Mouse (Mus musculus) left cerebral cortex, adult 8-10 months (tissue): ENCODE results near the gene Rps6ka3. TPM values are rescaled to one million over a fixed set of nuclear protein-coding genes. Genes with fewer than 3 reads are reported as not detected.

Source experiments
- DNase-seq, 2 experiments: peaks; one replicate each; pipeline ENCODE4 v3.0.0; 2022; ENCODE audit warnings: low spot score in 2 of 2
- total RNA-seq, 4 experiments: library from RNA; stranded (reverse); gene quantifications; 2 replicates each; pipeline ENCODE4 v1.2.4; 2022

Gene Rps6ka3
- 10 to 100 TPM; 38.0 to 63.0 (median 51.1) TPM for total RNA-seq

DNA sequence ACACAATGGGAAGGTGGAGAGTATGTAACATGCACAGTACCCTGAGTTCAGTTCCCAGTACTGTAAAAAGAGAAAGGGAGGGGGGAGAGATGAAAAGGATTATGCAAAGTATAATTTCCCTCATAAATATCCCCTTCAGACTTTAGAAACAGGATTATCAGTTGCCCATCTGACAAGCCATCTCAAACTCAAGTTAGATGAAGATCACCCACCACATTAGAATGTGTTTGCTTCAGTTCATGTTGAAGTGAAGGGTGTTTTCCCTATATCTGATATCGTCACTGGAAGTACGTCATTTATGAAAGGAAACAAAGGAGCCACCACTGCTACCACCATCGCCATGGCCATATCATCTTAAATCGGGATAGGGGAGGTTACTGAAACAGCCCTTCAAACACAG lies at the start of gene Rps6ka3:
Gene Rps6ka3, plus strand, starts transcription at position 301 of the 400 bp plus-strand sequence.
- DNase-seq: no peak

DNA sequence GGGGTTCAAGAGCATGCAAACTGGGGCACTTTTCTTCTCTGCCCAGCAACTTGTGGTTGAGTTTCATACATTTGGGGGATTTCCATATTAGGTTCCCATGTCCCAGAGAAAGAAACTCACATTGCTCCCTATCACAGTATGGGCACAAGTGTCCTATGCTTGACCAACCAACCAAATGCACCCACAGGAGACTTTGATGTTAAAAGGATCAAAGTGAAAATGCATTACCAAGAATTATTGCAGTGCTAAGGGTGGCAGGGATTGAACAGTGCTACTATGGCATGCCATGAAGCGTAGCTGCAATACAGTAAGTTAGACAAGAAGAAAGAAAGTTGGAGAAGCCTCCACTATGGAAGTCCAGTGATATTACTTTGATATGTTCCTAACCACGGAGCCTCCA lies 40.9 kb upstream of the Rps6ka3 start:
- DNase-seq: no peak

DNA sequence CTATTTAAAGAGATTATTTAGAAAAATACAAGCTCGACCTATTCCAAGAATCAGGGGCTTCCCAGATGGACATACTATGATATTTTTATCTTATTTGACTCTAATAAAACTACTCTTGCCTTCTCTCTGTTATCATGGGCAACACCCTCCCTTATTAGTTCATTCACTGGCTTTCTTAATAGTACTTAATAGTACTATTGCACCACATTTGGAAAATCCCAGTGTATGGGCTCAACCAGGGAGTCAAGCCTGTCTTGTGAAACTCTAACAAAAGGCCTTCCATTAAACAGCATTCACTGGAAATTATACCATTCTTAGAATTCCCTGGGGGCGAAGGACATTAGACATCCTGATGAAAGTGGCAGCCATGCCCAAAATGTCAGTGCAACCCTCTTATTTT lies 38.5 kb upstream of the Rps6ka3 start:
- DNase-seq: no peak

DNA sequence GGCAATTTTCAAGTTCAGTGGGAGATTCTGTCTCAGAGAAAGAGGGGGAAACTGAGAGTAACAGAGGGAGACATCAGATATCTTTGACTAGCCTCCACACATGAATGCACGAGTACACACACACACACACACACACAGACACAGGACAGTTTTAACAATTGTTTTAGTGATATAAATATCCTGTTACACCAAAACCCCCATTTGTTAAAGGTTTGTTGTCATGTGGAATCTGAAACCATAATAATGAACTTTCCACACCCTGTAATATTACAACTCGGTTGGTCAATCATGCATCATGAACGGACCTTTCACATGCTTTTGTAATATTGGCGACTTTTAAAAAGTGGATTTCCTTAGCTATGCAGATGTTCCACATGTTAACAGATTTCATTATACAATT lies 18.5 kb upstream of the Rps6ka3 start:
- no peak for DNase-seq

DNA sequence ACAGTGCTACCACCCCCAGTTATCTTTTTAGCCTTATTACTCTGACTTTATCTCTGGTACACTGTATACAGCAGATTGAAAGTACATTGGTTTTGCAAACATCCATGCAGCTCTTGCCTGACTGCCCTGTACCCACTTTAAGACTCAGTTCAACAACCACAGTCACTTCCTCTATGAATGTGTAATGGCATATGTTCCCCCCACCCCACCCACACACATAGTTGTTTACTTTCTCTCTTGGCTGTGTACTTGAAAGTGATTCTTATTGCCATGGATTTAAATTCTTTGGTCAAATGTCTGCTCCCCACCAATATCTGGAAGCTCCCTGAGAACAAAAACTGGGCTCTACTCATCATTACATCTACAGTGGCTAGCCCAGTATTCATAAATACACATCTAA lies 10.6 kb upstream of the Rps6ka3 start:
- no peak for DNase-seq

DNA sequence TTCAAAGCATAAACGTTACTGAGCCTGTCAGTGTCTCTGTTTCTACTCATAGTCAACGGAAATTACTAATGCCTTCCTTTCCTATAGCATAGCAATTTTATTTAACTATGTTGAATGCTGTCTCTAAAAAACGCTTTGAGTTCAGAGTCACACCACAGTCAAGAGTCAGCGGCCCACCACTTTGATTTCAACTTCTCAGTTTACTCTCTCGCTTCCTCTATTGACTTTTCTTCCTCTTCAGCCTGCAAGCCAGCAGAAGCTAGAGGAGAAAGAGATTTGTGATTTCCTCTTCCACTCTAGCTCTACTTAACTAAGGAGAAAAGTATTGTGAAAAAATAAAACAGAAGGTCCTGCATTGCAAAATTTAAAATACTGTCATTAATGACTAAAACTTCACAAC lies 10.0 kb upstream of the Rps6ka3 start:
- no peak for DNase-seq

DNA sequence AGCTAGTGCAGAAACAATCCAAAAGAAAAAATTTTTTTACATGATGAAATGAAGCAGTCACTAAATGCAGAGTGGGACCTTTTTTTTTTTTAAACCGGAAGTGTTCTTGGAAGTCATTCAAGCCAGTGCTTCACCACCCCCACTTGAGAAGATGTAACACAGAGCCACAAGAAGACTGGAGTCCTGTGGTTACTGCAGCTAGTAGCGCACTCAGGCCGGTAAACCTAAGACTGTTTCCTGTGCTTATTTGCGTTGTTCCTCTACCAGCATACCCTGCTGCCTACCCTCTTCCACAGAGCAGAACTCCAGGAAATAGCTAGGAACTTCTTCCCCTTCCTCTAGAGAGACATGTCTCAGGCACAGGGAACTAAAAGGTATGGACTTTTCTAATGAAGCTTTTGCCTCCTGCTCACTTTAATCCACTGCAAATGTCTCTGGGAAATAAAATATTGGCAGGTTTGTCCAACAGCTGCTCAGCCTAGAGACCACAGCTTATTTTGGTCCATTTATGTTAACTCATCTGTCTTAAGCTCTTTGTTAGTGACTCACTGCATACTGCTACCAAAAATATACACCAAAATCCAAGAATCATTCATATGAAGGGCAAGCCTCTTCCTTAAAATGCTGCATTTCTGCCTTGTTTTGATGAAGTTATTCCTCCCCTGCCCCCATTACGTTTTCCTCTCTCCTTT lies 931 bp downstream of the Rps6ka3 start:
- no peak for DNase-seq

DNA sequence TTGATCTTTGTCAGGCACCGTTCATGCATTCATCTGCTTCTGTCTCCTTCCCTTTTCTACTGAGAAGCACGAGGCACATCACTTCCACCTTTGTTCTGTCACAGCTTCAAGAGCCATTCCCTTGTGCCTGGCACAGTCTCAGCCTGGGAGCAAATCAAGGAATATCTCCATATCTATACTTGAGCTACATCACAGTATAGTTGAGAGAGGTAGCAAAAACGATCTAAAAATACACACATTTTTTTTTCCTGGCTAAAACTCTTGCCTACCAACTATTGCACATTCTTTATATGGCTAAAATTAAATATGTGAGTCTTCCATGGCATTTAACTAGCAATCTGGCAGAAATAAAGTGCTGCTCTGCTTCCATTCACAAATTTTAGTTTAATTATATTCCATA lies 5.1 kb downstream of the Rps6ka3 start:
- DNase-seq: no peak

DNA sequence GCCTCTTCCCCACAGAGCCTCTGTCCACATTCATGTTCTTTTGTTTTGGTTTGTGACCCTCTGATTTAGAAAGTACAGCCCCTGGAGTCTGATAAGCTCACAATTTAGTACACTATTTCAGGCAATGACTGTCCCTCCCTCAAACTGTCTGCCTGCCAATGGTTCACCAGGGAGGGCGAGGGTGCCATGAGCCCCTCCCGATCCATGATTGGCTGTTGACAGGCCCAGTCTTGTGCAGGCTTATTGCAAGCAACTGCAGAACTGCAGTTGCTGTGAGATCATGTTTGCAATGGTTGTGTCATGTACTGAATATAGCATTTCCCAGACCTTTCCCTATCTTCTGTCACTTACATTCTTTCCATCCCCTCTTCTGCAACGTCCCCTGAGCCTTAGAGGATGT lies 12.4 kb downstream of the Rps6ka3 start:
- no peak for DNase-seq

DNA sequence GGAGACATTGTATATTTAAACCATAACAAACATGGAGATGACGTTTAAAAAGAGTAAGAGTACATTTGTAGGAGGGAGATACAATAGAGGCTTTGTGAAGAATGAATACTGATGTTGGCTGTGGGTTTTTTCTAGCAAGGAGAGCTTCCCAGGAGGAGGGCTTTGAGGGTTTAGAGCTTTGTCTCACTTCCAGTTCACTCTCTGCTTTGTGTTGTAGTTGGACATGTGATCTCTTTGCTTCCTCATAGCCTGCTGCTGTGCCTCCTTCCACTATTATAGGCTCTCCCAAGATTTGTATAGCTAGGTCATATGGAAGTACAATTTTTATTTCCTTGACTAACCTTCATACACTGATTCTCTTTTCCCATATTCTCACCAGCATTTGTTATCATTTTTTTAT lies 27.2 kb downstream of the Rps6ka3 start:
- DNase-seq: no peak

DNA sequence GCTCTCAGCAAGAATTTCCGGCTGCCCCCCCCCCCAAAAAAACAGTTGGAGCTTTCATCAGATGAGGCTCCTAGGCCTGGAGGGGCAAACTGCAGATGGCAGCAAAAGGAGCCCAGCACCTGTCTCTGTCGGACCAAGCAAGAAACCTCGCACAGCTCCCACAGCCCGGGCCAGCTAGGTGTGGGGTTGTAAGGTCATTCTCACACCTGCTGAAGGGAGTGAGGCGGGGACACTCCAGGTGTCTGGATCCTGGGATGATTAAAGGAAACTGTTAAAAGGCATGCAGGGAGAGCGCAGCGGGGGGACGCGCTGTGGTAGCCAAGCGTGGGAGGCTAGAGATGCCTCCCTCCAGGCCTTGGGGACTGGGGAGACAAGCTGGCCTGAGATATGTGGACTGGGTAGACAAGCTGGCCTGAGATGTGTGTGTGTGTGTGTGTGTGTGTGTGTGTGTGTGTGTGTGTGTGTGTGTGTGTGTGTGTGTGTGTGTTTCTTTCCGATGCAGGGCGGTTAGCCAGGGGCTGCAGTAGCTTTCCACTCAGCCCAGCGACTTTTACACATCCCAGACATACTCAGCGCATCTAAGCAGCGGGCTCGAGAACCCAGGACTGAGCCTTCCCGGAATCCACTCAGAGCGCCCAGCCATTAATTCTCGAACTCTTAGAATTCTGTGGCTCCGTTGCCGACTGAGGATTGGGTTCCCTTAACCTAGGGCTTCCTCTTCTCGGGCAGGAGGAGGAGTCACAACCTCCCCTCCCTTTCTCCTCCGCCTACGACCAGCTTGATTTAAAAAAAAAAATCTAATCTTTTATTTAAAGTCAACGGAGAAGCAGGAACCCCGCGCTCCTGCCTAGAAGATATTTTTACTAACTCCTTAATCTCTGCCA lies 44.1 kb downstream of the Rps6ka3 start:
- peak; percentile 8 to 11 for DNase-seq

DNA sequence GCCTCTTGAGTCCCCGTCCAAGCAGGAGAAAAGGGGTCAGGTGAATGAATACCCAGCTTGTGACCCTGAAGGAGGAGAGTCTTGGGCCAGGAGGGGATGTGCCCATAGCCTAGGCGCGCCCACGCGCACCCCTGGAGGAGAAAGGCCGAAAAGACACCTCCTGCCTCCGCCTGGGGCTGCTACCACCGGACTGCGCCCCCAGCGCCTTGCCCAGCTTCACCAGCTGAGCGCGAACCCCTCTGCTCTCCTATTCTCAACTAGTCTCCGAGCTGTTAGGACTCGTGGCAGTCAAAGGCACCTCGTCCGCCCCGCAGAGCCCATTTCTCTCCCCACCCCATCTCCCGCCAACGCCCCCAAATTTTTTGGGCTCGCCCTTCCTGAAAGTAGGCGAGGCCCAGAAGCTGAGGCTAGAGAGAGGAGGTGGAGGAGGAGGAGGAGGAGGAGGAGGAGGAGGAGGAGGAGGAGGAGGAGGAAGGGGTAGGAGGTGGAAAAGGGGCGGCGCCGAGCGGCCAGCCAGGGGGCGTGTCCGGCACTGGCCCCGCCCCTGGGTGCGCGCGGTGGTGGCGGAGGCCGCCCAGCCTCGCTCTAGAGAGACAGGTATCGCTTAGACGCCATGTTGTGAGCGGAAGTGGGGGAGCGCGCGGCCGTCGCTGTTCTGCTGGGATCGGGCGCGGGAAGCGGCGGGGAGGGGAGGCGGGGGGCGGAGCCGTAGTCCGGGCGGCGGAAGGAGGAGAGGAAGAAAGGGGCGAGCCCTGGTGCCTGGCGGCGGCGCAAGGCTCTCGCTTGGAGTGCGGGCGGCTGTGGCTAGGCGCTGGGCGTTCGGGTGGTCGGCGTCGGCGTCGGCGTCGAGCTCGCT lies 45.2 kb downstream of the Rps6ka3 start:
- DNase-seq: peak; percentile 59 to 76

DNA sequence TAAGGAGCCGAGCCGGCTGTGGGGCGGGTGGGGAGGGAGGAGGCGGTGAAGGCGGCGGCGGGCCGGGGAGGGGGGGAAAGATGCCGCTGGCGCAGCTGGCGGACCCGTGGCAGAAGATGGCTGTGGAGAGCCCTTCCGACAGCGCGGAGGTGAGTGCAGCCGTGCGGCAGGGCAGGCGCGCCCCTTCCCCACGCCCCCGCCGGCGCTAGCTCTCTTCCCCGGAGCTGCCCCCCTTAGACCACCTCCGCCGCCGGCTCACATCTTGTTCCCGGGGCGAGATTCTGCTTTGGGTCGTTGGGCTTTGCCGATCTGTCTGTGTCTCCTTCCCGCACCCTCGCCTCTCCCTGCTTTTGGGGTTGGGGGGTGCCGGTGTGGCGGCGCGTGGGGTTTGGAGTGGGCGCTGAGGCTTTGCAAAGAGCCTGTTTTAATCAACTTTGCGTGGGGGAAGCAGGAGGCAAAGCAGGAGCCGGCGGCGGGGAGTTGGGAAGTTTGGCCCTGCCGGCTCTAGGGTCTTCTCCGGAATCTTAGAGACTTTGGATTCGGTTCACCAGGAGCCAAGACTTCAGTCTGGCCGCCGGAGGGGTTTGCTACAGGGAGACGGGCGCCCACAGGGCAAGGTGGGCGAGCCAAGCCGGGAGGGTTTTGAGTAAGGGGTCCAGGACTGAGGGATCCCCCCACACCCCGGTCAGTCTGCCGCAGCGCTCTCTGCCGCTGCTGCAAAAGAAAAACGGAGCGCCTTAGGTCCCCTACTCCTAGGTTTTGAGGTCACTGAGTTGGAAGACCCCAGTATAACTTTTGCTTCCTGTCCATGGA lies 46.1 kb downstream of the Rps6ka3 start:
- peak in 1 of 2 experiments; percentile 18 for DNase-seq

DNA sequence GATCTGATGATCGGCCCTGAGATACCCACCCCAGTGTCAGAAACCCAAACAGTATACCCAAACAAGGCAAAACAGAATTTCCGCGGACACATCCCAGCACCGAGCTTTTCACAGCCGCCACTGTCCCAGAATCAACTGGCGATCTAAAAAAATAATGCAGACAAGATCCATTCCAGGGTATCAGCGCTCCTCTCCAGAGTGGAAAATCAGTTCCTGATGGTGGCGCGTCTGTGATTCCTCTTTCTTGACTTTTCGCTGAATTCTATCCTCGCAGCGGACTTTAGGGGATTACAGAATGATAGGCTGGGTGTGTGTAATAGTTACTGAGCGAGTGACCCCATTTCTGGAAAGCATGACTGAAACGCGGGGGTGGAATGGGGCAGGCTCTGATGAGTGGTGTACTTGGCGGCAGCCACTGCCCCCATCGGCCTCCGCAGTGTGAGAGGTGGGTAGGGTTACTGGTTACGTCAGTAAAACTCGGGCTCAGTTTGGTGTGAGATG lies 46.9 kb downstream of the Rps6ka3 start:
- peak; percentile 3 to 18 for DNase-seq

DNA sequence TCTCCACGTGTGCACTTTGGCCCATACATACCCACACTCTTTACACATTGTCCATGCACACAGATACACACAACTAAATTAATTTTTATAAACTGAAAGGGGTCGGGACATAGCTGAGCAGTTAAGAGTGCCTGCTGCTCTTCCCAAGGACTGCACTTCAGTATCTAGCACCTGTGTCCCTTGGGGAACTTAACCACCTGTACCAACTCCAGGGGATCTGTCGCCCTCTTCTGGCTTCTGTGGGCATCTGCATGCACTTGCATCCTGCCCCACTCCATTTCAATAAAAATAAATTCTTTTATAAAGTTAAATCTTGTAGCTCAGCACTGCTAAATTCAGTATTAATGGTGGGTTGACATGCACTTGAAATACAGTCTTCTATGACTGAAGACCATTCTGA lies 54.6 kb downstream of the Rps6ka3 start:
- no peak for DNase-seq

DNA sequence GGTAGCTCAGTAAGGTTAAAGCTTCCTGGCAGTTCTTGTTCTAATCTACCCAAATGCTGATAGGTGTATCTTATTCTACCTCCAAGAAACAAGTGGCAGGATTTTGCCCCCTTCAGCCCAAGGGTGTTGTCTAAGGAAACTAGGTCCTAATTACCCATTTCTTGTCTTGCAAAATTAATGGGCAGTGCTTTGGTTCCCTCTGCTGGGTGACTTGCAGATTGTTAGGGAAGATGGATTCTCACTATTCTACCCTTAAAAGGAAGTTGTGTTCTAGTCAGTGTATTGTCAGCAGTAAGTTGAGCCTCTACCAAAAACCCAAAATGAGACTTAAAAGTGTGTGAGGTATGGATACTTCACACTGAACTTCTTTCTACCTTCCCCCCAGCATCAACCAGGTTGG lies 59.0 kb downstream of the Rps6ka3 start:
- DNase-seq: no peak

DNA sequence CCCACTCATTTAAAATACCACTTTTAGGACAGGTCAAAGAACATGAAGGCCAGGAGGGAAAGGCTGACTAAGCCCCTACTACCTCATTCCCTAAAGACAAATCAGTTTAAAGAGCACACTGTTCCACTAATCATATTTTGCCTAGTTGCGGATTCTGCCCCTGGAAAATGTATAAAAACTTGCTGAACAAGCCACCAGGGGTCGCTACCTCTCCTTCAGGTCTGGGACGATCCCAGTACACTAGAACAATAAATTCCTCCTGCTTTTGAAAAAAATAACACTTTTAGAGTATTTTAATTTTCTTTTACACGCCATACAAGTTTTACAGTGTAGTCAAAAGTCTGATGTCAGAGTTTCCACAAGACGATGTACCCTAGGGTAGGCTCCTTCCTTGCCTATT lies 76.7 kb downstream of the Rps6ka3 start:
- no peak for DNase-seq

DNA sequence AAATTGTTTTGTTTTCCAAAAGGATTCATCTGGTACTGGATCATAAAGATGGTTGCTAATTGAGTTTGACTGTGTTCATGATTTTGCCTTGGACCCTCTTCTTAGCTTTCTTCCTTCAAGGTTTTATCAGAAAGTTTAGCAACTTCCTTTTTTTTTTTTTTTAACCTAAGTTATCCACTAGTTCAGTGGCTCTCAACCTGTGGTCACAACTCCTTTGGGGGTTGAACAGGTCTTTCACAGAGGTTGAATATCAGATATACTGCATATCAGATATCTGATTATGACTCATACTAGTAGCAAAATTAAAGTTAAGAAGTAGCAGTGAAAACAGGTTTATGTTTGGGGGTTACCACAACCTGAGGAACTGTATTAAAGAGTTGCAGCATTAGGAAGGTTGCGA lies 85.8 kb downstream of the Rps6ka3 start:
- no peak for DNase-seq

DNA sequence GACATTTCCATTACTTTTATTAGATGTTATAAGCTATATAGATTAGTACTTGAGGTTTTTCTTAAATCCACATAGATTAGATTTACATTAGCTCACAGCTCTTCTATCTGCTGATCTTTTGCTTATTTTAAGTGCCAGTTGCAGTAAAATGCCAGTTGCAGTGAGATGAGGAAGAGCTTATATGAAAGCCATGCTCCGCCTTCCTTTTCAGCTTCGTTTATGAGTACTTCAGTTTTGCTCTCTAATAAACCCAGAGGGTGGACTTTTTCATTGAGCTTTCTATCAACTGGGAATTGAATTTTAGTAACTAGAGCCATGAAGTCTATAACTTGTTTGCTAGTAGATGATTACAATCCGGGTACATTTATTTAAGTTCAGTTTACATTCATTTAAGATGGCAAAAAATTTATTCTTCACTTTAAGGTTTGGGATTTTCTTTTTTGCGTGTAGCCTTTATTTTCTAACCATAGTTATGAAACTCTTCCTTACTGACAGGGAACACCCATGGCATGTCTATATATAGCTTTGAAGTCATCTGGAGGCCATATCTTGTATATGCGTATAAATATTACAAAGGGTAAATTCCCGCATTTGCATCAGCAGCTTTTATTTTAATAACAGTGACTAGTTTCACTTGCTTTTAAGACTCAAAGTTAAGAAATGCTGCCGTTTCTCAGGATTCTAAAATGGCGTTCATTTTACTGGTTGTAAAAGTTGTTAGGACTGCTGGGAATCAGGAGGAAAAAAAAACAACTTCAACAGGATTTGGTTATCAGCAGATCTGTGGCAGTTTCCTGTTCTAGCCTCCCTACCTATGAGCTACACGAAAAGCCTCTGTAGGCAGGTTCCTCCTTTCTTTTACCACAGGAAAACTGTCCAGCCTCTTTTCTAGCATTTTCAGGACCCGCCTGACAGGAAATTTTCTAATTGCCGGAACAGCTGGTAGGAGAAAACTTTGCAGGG lies 92.5 kb downstream of the Rps6ka3 start:
- no peak for DNase-seq

DNA sequence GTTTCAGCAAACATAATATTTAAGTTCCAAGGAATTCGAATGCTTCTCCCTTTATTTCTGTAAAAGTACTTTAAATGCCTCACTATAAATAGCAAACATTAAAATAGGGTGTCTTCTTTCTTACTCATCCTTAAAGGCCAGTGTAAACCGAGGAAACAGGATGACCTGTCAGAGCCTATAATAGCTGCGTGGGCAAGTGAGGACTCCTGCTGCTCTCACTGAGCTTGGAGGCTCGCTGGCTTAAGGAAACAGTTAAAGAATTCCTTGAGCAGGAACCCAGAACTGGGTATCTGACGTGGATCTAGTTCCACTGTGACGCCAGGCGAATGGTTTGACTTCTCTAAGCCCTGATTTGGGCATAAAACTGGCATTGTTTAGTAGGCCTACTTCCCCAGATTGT lies 105.2 kb downstream of the Rps6ka3 start:
- DNase-seq: peak in 1 of 2 experiments; percentile 24
